Mouse (Mus musculus) subcutaneous adipose tissue, adult 2 months (tissue): Measurements from ENCODE around the gene Cactin. TPM values are rescaled to one million over a fixed set of nuclear protein-coding genes. Genes with fewer than 3 reads are reported as not detected.

Source experiments
- polyA plus RNA-seq: library from polyadenylated mRNA; depleted of rRNA; stranded (reverse); fragments of >200 nt; gene quantifications from 2 replicates; pipeline ENCODE4 v1.2.3, GENCODE M21; 2012; ENCODE audit warnings: low replicate concordance; rRNA removed

The Cactin gene
- polyA plus RNA-seq: 23.1 and 38.0 TPM in 2 replicates

DNA sequence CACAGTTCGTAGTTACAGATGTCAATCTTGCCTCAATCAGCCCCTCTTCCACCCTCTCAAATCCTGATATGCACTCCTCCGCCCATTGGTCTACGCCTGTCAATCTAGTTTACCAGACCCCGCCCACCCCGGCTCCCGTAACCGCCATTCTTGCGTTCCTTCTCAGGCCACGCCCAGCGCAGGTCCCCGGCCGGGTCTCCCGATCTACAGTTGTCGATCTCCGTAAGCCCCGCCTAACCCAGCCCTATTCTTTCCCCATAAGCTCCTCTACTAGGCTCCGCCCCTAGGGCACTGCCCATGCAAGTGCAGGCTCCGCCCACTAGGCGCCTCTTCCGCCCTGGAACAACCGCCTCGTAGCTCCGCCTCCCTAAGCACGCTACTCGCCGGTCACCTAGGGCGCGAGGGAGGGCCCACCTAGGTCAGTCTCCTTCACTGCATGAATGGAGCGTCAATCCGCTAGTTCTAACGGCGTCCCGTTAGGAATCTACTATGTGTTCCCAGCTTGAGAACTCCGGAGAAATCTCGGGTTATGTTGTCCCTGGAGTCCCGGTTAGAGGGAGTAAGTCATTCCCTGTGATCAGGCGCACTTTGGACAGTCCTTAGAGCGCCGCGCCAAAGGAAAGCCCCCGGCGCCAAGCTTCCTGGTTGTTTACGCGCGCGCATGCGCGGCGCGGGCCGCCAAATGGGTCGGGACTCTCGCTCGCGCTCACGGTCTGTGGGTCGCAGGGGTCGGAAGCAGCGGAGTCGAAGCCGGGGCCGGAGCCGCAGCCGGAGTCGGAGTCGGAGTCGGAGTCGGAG is at the start of gene Cactin:
Gene Cactin, plus strand, starts transcription at position 554 of the 798 bp plus-strand sequence.

DNA sequence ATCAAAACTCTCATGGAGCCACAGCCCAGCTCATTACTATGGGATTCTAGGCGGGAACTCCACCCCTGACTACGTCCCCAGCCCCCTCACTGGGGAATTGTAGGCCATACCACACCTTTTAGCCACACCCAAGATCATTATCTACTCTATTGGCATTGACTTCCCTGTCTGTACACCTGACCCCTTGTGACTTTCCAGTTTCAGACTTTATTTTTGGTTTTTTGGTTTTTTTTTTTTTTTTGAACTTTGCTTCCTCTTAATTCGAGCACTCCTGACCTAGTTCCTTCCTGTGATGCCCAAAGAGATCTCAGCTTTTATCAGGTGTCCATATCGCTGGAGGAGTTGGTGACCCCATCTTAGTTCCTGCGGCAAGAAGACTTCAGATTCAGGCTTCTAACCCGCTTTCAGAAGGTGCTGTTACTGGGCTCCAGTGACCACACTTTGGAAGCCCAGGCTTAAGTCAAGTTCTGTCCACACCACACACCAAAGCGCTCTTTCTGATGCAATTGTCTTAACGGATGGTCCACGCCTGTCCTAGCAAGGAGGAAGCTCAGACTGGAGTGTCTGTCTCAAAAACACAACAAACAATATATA is 29.3 kb upstream of the Cactin start, which contains the start of gene Tjp3:
Gene Tjp3, minus strand, starts transcription at position 71 of the 594 bp plus-strand sequence.

DNA sequence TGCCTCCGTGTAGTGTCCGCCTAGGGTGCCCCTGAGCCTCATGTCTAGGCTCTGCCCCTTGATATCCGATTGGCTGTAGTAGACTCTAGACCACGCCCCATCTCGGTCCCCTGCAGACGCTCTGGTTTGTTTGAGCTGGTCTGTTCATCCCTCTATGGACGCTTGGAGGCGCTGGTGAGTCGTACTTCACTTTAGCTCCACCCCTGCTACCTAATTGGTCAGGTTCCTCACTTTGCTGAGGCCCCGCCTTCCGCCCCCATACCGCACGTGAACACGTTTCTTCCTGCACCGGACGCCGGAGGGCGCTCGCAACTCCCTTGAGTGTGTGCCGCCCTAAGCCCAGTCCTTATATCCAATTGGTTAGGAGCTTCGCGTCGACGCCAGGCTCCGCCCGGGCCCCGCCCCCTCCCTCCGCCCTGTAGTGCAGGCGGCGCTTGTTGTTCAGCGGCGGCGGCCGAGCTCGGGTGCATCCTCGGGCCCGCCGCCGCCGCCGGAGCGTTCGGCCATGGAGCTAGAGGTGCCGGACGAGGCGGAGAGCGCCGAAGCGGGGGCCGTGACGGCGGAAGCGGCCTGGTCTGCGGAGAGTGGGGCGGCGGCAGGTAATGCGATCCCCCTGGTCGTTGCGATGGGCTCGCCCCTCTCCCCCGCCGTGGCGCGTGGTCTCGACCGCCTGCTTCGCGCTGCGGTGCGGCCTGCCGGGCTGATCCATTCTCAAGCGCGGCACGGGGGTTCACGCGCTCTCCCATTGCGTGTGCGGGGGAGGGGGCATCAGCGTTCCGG is 28.2 kb upstream of the Cactin start, which contains the start of gene Pip5k1c:
Gene Pip5k1c, plus strand, starts transcription at position 410 of the 780 bp plus-strand sequence.

DNA sequence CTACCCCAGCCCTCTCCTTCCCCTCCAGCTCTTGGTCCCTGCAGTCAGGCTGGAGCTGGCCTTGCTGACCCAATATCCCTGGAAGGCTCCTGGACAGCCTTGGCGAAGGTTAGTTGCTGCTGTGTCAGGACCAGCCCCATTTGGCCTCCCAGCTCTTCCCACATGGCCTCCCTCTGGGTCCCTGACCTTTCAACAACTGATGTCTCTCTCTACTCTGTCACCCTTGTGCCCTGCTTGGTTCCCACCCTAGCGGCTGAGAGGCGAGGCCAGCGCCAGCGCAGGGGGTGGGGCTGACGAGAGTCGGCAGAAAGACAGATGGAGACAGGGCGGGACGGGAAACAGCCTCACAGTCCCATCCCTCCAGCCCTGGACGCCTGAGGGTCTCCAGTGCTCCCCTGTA is 7.5 kb downstream of the Cactin start, which contains the start of gene Tbxa2r:
Gene Tbxa2r, plus strand, starts transcription at position 346 of the 400 bp plus-strand sequence.

DNA sequence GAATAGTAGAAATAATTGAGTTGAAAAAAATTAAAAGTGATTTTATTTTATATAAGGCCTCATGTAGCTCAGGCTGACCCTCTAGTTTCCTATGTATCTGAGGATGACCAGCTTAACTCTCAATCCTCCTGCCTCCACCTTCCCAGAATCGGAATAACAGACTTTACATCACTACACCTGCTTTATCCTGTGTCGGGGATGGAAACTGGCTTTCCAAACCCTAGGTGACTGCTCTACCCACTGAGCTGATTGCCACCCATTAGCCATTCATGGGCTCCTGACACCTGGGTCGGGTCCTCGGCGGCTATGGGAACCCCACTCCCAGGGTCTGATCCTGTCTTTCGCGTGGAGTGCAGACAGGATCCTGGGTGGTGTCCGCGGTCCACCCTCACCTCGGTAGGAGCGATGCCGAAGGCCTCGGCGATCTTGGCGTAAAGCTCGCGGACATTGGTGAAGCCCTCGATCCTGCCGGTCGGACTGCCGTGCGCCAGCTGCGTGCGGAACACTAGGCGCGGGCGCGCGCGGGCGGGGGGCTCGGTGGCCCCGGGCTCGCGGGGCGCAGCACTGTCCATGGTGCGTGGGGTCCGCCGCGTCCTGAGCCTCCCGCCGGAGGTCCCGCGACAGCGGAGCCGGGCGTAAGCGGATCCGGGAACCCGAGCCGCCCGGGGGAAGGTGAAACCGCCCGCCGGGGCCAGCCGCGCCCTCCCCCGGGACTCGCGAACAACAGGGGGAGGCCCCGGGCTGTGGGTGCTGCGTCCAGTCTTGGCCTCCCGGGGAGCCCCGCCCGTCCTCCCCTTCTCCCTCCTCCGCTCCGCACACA is 22.0 kb downstream of the Cactin start, which contains the start of gene Gipc3:
Gene Gipc3, minus strand, starts transcription at position 581 of the 820 bp plus-strand sequence.

DNA sequence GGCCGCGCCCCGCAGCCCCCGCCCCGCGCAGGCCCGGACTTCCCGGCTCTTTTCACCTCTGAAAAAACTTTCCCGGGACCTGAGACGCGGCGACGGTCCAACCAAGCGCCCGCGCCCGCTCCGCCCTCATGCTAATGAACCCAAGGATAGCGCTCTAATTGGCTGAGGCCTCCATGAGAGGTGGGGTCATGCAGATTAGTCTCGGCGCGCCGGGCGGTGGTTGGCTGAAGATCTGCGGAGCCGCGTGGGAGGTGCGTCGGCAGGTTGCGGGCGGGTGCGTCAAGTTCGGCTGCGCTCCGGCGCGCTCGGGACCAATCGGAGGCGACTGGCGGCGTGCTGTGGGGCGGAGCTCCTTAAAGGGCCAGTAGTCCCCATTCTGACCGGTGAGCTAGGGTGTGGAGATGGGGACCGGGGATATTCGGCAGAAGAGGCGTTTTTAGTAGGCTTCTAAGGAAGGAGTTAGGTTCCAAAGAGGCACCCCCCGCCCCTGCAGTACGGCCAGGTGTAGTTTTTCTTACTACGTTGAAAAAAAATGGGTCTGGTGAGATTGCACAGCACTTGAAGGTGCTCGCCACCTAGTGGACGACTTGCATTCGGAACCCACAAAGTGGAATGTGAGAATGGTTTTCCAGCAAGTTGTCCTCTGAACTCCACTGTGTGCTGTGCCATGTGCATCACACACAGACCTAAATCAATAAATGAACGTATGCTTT is 29.6 kb downstream of the Cactin start, which contains the start of gene Hmg20b:
Gene Hmg20b, minus strand, starts transcription at position 130 of the 713 bp plus-strand sequence.

DNA sequence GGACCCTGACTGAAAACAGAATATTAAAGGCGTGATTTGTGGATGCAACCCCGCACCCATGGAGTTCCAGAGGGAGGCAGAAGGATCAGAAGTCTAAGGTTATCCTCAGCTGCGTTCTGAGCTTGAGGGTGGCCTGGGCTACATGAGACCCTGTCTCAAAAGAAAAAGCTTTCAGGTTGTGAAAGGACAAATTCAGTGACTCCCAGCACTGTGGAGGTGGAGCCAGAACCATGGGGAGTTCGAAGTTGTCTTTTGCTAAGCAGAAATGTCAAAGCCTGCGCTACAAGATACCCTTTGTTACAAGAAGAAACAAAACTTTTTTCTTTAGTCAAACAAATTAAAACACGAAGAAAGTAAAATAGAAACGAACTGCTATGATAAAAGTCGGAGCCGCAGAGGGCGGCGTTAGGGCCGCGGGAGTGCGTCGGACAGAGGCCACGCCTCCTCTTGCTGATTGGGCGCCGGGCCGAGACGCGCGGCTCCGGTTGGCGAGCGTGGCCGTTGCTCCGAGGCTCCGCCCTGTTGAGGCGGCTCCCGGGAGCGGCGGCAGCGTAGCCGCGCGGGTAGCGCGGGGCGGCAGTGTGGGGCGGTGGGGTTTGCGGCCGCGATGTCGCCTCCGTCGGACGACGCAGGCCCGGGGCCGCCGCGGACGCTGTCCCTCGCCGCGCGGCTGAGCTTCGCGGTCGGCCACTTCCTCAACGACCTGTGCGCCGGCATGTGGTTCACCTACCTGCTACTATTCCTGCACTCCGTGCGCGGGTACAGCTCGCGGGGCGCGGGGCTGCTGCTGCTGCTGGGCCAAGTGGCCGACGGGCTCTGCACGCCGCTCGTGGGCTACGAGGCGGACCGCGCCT is 36.3 kb downstream of the Cactin start, which contains the start of gene Mfsd12:
Gene Mfsd12, plus strand, starts transcription at position 501 of the 854 bp plus-strand sequence.

DNA sequence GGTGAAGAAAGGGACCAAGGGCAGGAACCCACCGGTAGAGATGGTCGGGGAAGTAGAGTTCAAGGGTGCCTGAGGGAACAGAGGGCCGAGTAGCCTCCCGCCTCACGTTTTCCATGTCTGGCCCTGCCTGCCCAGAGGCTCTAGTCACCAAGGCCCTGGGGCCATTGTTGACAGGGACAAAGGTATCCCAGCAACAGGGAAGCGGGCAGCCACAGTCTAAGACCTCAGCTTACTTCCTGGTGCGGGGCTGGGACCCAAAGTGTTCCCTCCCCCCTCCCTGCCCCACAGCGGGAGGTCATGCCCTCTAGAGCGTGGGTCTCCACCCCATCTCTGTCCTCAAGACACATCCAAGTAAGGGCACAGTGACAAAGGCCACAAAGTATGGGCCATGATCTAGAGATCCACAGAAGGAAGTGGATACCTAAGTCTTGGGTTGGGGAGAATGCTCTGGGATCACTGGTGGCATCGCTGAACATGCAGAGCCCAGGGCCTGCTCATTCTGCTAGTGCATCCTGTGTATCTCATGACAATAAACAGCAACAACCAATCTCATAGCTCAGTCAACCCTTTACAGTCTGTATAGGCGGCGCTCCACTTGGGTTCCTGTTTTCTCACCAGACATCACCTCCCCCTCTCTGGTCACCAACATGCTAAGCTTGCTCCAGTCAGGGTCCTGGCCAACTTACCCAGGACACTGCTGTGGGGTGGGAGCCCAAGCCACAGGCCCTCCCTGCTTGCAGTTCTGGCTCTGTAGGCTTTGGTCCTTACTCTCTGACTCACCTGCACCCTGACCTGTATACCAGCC is 45.0 kb downstream of the Cactin start, which contains the start of gene 4930404N11Rik:
Gene 4930404N11Rik, minus strand, starts transcription at position 145 of the 805 bp plus-strand sequence.

Other genes starting within 250 kb of the Cactin start
- gene Creb3l3, start 222.2 kb upstream of the Cactin start, polyA plus RNA-seq: 0.75 and 2.3 TPM in 2 replicates
- gene Map2k2, start 215.2 kb upstream of the Cactin start, polyA plus RNA-seq: 134 and 183 TPM in 2 replicates
- gene Zbtb7a, start 185.9 kb upstream of the Cactin start, polyA plus RNA-seq: 32.2 and 49.6 TPM in 2 replicates
- gene Pias4, start 153.2 kb upstream of the Cactin start, polyA plus RNA-seq: 28.2 and 37.7 TPM in 2 replicates
- gene Eef2, start 144.5 kb upstream of the Cactin start, polyA plus RNA-seq: 1,292 and 2,498 TPM in 2 replicates
- 75.2 and 89.3 TPM in 2 replicates for gene Dapk3, start 138.1 kb upstream of the Cactin start, polyA plus RNA-seq
- not detected in 2 replicates for gene 4930442H23Rik, start 137.3 kb upstream of the Cactin start, polyA plus RNA-seq
- gene Nmrk2, start 119.1 kb upstream of the Cactin start, polyA plus RNA-seq: not detected in 2 replicates
- gene Atcay, start 90.3 kb upstream of the Cactin start, polyA plus RNA-seq: 0.03 and 0.06 TPM in 2 replicates
- gene Zfr2, start 87.9 kb upstream of the Cactin start, polyA plus RNA-seq: 5.7 and 25.8 TPM in 2 replicates
- gene Matk, start 68.2 kb upstream of the Cactin start, polyA plus RNA-seq: 3.3 and 4.0 TPM in 2 replicates
- 78.4 and 104 TPM in 2 replicates for gene Mrpl54, start 54.2 kb upstream of the Cactin start, polyA plus RNA-seq
- gene Apba3, start 54.1 kb upstream of the Cactin start, polyA plus RNA-seq: 107 and 116 TPM in 2 replicates
- 0.26 and 15.2 TPM in 2 replicates for gene Tjp3, start 29.5 kb upstream of the Cactin start, polyA plus RNA-seq
- 56.8 and 80.2 TPM in 2 replicates for gene Pip5k1c, start 28.1 kb upstream of the Cactin start, polyA plus RNA-seq
- 10.1 and 16.3 TPM in 2 replicates for gene Tbxa2r, start 7.6 kb downstream of the Cactin start, polyA plus RNA-seq
- 2.2 and 4.8 TPM in 2 replicates for gene Gipc3, start 22.2 kb downstream of the Cactin start, polyA plus RNA-seq
- 69.5 and 90.1 TPM in 2 replicates for gene Hmg20b, start 29.4 kb downstream of the Cactin start, polyA plus RNA-seq
- gene Mfsd12, start 36.4 kb downstream of the Cactin start, polyA plus RNA-seq: 38.6 and 41.1 TPM in 2 replicates
- 0.43 and 1.8 TPM in 2 replicates for gene 4930404N11Rik, start 44.7 kb downstream of the Cactin start, polyA plus RNA-seq
- gene Fzr1, start 57.4 kb downstream of the Cactin start, polyA plus RNA-seq: 56.1 and 75.2 TPM in 2 replicates
- 61.5 and 66.9 TPM in 2 replicates for gene Dohh, start 63.3 kb downstream of the Cactin start, polyA plus RNA-seq
- gene Gm48551, start 63.4 kb downstream of the Cactin start, polyA plus RNA-seq: 3.2 and 5.1 TPM in 2 replicates
- gene Gm48552, start 67.9 kb downstream of the Cactin start, polyA plus RNA-seq: 1.5 and 1.8 TPM in 2 replicates
- gene Smim24, start 71.9 kb downstream of the Cactin start, polyA plus RNA-seq: 9.8 and 12.3 TPM in 2 replicates
- gene Nfic, start 134.5 kb downstream of the Cactin start, polyA plus RNA-seq: 67.7 and 99.8 TPM in 2 replicates
- 0.70 and 0.93 TPM in 2 replicates for gene Celf5, start 161.6 kb downstream of the Cactin start, polyA plus RNA-seq
- gene Ncln, start 175.3 kb downstream of the Cactin start, polyA plus RNA-seq: 174 and 241 TPM in 2 replicates
- 7.2 and 9.4 TPM in 2 replicates for gene S1pr4, start 179.0 kb downstream of the Cactin start, polyA plus RNA-seq
- gene Gna15, start 203.1 kb downstream of the Cactin start, polyA plus RNA-seq: 3.8 and 5.3 TPM in 2 replicates
- 141 and 164 TPM in 2 replicates for gene Gna11, start 224.1 kb downstream of the Cactin start, polyA plus RNA-seq
- 885 and 1,244 TPM in 2 replicates for gene Aes, start 238.4 kb downstream of the Cactin start, polyA plus RNA-seq